Mouse (Mus musculus) heart, adult 2 months (tissue): ENCODE results near the gene Srrm3.

Experiments used
- CTCF ChIP-seq: fragments of 200-600 bp; IDR thresholded peaks from 2 replicates; pipeline ENCODE4 v1.8.1; 2022; ENCODE audit warnings: antibody characterized with exemption, mild to moderate bottlenecking, moderate library complexity
- EP300 ChIP-seq: fragments of 200-500 bp; IDR thresholded peaks from 2 replicates; pipeline ENCODE4 v1.6.1; 2011; ENCODE audit warnings: low read depth, low read length, control low read depth; ENCODE audit not compliant: insufficient read depth

GRCm38 (mm10) chr5:135909646-135910045 lies 103.0 kb downstream of the Srrm3 start:
- TF ChIP-seq CTCF: no peak
- peak; percentile 65; the same call in 1 of the 2 replicates for TF ChIP-seq EP300
